Mouse (Mus musculus): ENCODE results near the gene Prdx3.

Prdx3 gene

DNA sequence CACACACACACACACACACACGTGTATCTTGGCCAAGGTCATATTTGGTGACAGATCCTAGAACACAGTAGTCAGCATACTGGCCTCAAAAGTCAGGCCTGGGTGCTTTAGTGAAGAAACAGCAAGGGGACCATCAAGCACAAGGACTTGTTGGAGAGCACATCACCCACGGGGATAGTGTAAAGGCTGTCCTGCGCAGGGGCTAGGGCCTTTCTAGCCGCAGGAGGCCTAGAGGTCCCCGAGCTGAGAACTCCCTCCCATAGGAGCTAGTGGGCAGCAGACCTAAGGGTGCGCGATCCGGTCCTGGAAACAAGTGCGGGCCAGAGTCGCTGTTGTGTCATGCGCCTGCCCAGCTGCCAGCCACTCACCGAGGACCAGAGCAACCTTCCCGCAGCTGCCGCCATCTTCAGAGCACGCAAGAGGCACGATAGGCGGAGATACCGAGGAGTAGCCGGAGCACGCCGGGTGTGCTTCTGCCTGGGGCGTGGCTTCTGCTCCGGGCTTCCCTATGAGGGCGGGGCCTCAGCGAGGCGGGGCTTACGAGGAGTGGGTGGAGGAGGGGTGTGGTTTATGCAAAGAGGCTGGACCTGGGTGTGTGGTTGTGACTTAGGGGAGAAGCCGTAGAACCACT, at the start of gene Prdx3:
Gene Prdx3 (minus strand): TSS at position 493 of the 631 bp plus-strand sequence.
- peak; percentile 96 to 97 for DNase-seq (ENCODE audit: low spot score in 2 of 2)

DNA sequence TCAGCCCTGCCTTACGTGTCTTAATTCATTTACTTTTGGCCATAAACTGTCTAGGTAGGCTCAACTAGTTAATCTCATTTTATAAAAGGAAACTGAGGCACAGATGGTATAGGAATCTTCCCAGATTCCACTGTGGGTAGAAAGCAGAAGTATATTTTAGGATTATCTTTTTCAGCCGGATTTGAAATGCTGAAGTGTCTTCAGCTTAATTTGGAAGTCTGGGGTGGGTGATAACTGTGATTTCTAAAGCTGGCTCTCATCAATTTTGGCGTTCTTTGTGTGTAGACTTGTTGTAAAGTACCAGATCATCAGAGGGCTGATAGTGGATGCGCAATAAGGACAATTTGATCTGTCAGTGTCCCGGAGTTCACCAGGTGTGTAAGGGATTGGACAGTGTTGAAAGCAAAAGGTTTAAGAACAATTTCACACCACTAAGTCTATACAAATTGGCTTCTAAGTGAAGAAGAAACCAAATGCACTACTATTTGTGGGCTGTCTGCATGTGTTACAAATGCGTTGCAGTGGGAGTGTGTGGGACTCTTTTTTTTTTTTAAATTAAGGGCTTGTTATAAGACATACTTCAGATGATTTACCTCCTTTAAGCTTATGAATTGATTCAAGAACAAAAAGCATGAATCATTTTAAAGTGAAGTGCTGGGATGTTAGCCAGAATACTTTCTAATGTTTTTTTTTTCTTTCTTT, 42.7 kb upstream of the Prdx3 start:
- DNase-seq (ENCODE audit: low spot score in 2 of 2), result no peak

- DNase-seq (ENCODE audit: low spot score in 2 of 2), result no peak
Measured at GRCm38 (mm10) chr19:60915862-60916261, 41.5 kb upstream of the Prdx3 start.

- DNase-seq (ENCODE audit: low spot score in 2 of 2), result no peak
Measured at GRCm38 (mm10) chr19:60915236-60915635, 40.9 kb upstream of the Prdx3 start.

DNA sequence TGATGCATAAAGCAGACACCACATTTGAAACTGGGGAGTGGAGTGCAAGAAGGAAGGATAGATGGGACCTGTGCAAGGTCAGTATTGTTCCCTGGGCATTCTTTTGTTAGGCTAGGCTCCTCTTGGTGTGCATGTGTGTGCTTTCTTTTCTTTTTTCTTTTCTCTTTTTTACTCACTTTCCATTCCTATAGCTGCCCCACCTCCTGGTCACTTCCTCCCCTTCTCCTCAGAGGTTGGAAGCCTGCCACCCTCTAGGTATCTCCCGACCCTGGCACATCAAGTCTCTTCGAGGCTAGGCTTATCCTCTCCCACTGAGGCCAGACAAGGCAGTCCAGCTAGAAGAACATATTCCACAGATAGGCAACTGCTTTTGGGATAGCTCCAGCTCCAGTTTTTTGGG, 37.3 kb upstream of the Prdx3 start:
- no peak for DNase-seq (ENCODE audit: low spot score in 2 of 2)

DNA sequence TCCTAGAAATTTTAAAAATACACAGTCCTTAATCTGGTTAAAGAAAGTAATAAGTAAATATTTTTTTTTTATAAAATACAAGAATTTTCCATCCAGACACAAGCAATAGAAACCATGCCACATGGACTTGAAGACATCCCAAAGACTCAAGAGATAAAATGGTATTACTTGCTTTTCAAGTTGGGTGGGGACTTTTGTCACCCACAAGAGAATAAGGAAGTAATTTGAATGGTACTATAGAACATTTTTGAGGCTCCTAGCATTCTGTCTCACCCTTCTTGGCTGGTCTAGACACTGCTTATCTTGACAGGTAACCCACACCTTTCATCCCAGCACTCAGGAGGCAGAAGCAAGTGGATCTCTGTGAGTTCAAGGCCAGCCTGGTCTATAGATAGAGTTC, 35.9 kb upstream of the Prdx3 start:
- no peak for DNase-seq (ENCODE audit: low spot score in 2 of 2)

DNA sequence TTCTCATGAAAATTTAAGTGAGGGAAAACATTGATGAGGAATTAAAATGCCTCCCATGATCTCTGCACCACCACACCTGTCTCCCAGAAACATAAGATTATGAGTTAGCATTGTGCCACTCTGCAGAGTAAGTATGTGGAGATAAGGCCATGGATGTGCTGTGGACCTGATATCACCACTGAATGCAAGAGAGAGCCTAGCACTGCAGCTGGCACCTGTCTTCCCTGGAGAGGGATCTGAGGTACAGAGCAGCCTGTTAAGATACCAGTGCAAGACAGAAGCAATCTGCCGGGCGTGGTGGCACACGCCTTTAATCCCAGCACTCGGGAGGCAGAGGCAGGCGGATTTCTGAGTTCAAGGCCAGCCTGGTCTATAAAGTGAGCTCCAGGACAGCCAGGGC, 31.1 kb upstream of the Prdx3 start:
- DNase-seq (ENCODE audit: low spot score in 2 of 2), result no peak

DNA sequence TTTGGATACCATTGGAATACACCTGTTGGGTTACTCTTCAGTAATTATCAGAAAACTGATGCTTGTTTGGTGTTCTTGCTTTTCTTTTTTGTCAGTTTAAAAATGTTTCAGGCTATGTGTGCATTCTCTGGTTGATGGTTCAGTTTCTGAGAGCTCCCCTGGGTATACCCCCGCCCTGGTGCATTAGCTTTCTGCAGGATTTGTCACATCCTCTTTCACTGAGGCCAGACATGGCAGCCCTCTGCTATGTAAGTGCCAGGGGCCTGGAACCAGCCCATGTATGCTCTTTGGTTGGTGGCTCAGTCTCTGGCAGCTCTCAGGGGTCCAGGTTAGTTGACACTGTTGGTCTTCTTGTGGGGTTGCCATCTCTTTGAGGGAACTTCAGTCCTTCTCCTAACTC, 29.6 kb upstream of the Prdx3 start:
- no peak for DNase-seq (ENCODE audit: low spot score in 2 of 2)

GRCm38 (mm10) chr19:60903139-60903538, 28.8 kb upstream of the Prdx3 start:
- DNase-seq (ENCODE audit: low spot score in 2 of 2), result no peak

DNA sequence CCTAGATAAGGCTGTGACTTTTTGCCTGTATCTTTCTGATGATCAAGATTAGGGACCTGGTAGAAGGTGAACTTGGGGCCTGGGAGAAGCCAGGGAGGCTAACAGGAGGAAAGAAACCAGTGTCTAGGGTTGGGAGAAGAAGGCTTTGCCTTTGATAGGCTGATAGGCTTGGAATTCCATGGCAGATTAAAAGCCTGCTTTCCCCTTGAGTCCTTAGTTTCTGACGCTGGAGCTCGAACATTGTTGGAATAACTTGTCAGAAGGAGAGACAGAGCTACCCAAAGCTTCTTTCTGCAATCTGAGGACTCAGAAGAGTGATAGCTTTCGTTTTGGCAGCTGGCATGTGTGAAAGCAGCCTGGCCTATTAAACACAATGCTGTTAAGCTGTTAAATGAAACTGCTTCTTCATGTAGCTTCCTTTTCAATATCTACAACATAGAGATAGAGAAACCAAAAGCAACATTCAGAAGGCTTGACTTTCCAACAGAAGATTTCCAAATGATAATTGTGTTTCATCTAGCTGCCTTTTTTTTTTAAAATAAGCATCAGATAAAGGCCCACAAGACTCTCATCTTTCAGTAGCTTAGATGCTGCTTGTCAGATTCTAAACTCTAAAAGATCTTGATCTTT, 21.0 kb upstream of the Prdx3 start:
- DNase-seq (ENCODE audit: low spot score in 2 of 2), result no peak

DNA sequence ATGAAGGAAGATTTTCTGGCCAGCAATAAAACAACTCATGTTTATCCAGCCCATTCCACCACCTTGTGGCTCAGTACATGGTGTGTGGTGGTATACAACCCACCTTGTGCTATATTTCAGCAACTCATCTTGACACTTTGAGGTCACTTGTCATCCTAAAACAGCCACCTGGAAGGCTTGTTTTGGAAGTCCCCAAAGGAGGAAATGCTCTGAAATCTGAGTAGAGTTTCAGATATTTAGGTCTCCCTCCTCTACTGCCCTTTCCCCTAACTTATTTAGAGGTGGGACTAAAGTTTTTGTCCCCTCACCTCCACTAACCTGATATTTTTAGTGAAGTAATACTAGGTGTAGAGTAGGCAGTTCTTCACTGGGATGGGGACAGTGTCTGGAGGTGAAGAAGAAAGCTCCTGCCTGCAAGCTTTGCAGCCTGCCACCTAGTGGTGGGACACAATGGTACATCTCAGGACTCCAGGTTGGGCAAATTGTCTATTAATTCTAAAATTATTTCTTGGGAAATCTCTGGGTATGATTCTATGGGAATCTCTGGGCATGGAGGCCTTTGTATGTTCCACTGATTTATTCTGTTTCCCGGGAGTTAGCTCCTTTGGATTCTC, 17.7 kb upstream of the Prdx3 start:
- DNase-seq (ENCODE audit: low spot score in 2 of 2), result peak; percentile 56 to 75

DNA sequence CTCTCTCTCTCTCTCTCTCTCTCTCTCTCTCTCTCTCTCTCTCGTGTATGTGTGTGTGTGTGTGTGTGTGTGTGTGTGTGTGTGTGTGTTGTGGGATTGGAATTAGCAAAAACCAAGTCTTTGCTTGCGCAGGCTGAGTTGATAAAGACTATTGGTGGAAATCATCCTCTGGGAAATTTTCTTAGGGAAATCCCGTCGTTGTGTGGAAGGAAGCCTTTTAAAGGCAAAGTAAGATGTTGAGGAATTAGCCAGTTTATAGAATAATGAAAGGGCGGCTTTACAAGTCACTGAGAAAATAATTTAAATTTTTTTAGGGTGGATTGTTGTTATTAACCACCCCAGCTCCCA, 16.7 kb upstream of the Prdx3 start:
- DNase-seq (ENCODE audit: low spot score in 2 of 2), result no peak

DNA sequence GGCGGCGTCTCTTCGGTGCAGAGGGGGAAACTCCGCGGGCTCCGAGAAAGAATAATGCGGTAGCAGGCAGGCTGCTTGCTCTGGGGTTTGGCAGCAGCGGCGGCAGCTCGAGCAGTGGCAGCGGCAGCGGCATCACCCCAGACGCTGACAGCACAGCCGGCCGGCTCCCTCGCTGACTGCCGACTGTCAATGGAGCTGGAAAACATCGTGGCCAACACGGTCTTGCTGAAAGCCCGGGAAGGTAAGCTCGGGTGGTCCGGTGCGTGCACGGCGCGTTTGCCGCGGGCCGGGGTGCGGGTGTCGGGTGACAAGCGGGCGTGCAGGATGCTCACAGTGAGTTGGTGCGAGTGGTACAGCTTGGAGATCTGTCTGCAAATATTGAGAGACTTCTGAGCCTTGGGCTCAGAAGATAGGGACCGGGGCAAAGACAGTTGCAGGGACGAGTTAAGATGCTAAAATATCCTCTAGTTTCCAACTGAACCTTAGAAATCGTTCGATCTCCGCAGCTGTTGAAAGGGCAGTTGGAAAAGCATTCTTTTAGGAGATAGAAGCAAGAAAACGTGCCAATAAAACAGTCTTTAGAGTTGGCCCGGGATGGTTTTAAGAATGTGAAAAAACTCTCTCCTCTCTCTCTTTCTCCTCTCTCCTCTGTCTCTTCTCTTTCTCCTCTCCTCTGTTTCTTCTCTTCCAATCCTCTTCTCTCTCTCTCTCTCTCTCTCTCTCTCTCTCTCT, 16.2 kb upstream of the Prdx3 start:
- DNase-seq (ENCODE audit: low spot score in 2 of 2), result no peak

GRCm38 (mm10) chr19:60889714-60890315, 15.5 kb upstream of the Prdx3 start, which contains the start of gene Grk5:
Gene Grk5, plus strand, starts transcription at chr19:60889749.
- peak; percentile 93 to 95 for DNase-seq (ENCODE audit: low spot score in 2 of 2)

- peak; percentile 25 to 42 for DNase-seq (ENCODE audit: low spot score in 2 of 2)
Measured at GRCm38 (mm10) chr19:60889101-60889713, 14.9 kb upstream of the Prdx3 start.

- no peak for DNase-seq (ENCODE audit: low spot score in 2 of 2)
Measured at GRCm38 (mm10) chr19:60887637-60888036, 13.3 kb upstream of the Prdx3 start.

GRCm38 (mm10) chr19:60883129-60883528, 8.8 kb upstream of the Prdx3 start:
- DNase-seq (ENCODE audit: low spot score in 2 of 2), result no peak

DNA sequence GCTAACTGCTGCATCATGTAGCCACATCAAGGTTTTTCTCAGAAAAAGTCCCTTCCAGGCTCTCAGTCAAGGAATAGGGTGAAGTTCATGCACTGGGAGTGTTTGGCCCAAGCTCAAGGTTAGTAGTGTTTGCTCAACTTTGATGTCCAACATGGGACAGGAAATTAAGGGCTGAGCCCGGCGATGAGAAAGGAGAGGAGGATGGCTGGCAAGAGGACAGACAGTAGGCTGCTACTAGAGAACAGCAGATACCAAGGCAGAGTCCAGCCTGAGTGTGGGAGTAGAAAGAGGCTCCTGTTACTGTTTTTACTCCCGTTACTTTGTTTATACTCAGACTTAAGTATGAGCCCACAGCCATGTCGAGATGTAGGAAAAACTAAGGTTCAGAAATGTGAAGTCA, 855 bp downstream of the Prdx3 start:
- DNase-seq (ENCODE audit: low spot score in 2 of 2), result no peak

DNA sequence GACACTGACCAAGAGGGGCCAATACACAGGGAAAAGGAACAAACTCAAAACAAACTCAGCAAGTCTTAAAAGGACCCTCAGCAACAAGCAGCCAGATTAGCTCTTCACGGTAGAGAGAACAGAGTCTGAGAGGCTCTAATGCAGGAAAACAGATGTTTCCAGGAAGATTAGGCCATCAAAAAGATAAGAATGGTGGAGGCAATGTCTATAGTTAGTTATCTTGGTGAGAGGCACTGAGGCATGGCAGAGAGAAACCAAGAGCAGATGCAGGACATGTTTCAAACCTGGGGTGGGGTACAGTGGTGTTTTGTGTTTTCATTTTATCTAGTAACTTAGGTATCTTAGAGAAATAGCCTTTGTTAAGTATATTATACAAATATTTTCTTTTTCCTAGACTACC, 2.1 kb downstream of the Prdx3 start:
- DNase-seq (ENCODE audit: low spot score in 2 of 2), result no peak

- no peak for DNase-seq (ENCODE audit: low spot score in 2 of 2)
Measured at GRCm38 (mm10) chr19:60871366-60871765, 3.0 kb downstream of the Prdx3 start.

DNA sequence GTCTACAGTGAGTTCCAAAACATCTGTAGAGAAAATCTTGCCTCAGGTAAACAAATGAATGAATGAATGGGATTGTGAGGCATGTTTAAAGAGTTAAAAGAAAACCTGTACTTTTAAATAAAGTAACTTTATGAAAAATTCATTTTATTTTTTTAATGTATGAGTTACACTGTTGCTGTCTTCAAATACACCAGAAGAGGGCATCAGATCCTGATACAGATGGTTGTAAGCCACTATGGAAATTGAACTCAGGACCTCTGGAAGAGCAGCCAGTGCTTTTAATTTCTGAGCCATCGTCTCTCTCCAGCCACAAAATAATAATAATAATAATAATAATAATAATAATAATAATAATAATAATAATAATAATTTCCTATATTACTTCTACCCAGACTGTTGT, 3.9 kb downstream of the Prdx3 start:
- no peak for DNase-seq (ENCODE audit: low spot score in 2 of 2)

All from thymus, postnatal 10 days (tissue).